Comparison of ENCODE assay signal across 8 mouse cellular contexts in genomic region chr9:63716150-63717138, GRCm38 (mm10). TPM values are rescaled to one million over a fixed set of nuclear protein-coding genes. Genes with fewer than 3 reads are reported as not detected.
DNase-seq lines count a peak whose midpoint lies in the region; ATAC-seq and TF ChIP-seq lines count a peak whose summit lies in the region.

No protein-coding gene starts in this region.

- no peaks in the 10 kb centered on the region for H3K9me3 ChIP-seq in embryonic facial prominence, embryonic 13.5 days
- no peaks in the 10 kb centered on the region for H3K9me3 ChIP-seq in neural tube, embryonic 11.5 days (ENCODE audit: control insufficient read depth, low read length)

- peak in 1 of 2 experiments; percentile 53 for DNase-seq in spleen, adult 2 months (ENCODE audit: low read depth in 1 of 2, low spot score in 2 of 2)
- DNase-seq in spleen, postnatal 14 days (ENCODE audit: low spot score in 2 of 2), result no peak
- DNase-seq in liver, adult 2 months (ENCODE audit: extremely low read depth, low read depth, low spot score), result peak; percentile 82
- peak; percentile 73 for DNase-seq in neural tube, embryonic 11.5 days (ENCODE audit: low spot score)
- no peak for DNase-seq in cerebellum, adult 11-12 months
- no peak for DNase-seq in frontal cortex, postnatal 36 days (ENCODE audit: low spot score in 2 of 2)

- H3K4me3 ChIP-seq in spleen, adult 2 months (ENCODE audit: extremely low read depth, insufficient read depth, insufficient read length), result no peak overlapping the region
- no peak overlapping the region for H3K4me3 ChIP-seq in embryonic facial prominence, embryonic 13.5 days
- H3K4me3 ChIP-seq in liver, adult 2 months (ENCODE audit: insufficient read depth, low read depth, low read length), result no peak overlapping the region
- no peak overlapping the region for H3K4me3 ChIP-seq in neural tube, embryonic 11.5 days (ENCODE audit: low read depth, low read length)

- peak overlapping the region; percentile 28; the same call in 1 of the 2 replicates for H3K4me2 ChIP-seq in embryonic facial prominence, embryonic 13.5 days
- H3K4me2 ChIP-seq in neural tube, embryonic 11.5 days (ENCODE audit: low read depth), result no peak overlapping the region

- peaks cover 8% of the 10 kb centered on the region; the same call in 1 of the 2 replicates for H3K79me2 ChIP-seq in liver, adult 2 months (ENCODE audit: control insufficient read depth, insufficient read depth, low read length)

- no peaks in the 10 kb centered on the region for H3K27me3 ChIP-seq in spleen, adult 2 months (ENCODE audit: control insufficient read depth, insufficient read depth, low read length)
- H3K27me3 ChIP-seq in embryonic facial prominence, embryonic 13.5 days, result no peaks in the 10 kb centered on the region
- H3K27me3 ChIP-seq in liver, adult 2 months (ENCODE audit: control insufficient read depth, insufficient read depth, low read length), result no peaks in the 10 kb centered on the region
- H3K27me3 ChIP-seq in neural tube, embryonic 11.5 days (ENCODE audit: control insufficient read depth, insufficient read depth, low read length), result no peaks in the 10 kb centered on the region

- TF ChIP-seq CTCF in spleen, adult 2 months (IDR thresholded peaks at IDR 0.05; ENCODE audit: extremely low read depth, insufficient read depth, insufficient read length, insufficient replicate concordance), result no peak
- TF ChIP-seq CTCF in liver, adult 2 months (IDR thresholded peaks at IDR 0.05; ENCODE audit: low read depth, low read length), result no peak

- 45% methylated on average over 18 of the region's 18 CpGs for WGBS in spleen, adult 2 months
- 19% methylated on average over 18 of the region's 18 CpGs for WGBS in embryonic facial prominence, embryonic 13.5 days
- 18% methylated on average over 18 of the region's 18 CpGs for WGBS in liver, adult 2 months
- WGBS in neural tube, embryonic 11.5 days, result 14% methylated on average over 18 of the region's 18 CpGs

- no peak overlapping the region for H3K9ac ChIP-seq in embryonic facial prominence, embryonic 13.5 days
- H3K9ac ChIP-seq in liver, adult 2 months (ENCODE audit: low read depth, low read length), result no peak overlapping the region
- no peak overlapping the region for H3K9ac ChIP-seq in neural tube, embryonic 11.5 days (ENCODE audit: low read length)

- H3K36me3 ChIP-seq in spleen, adult 2 months (ENCODE audit: control insufficient read depth, insufficient read depth, low read length), result no peaks in the 10 kb centered on the region
- peaks cover 5% of the 10 kb centered on the region for H3K36me3 ChIP-seq in embryonic facial prominence, embryonic 13.5 days
- H3K36me3 ChIP-seq in liver, adult 2 months (ENCODE audit: control insufficient read depth, insufficient read depth, low read length), result no peaks in the 10 kb centered on the region
- no peaks in the 10 kb centered on the region for H3K36me3 ChIP-seq in neural tube, embryonic 11.5 days (ENCODE audit: control insufficient read depth, insufficient read depth, low read length)

- peaks cover 58% of the 10 kb centered on the region for H3K4me1 ChIP-seq in spleen, adult 2 months (ENCODE audit: control insufficient read depth, insufficient read depth, insufficient read length)
- peaks cover 53% of the 10 kb centered on the region for H3K4me1 ChIP-seq in embryonic facial prominence, embryonic 13.5 days
- H3K4me1 ChIP-seq in liver, adult 2 months (ENCODE audit: control insufficient read depth, insufficient read depth, low read length), result peaks cover 20% of the 10 kb centered on the region
- peaks cover 10% of the 10 kb centered on the region for H3K4me1 ChIP-seq in neural tube, embryonic 11.5 days (ENCODE audit: control insufficient read depth, insufficient read depth, low read length)

- ATAC-seq in embryonic facial prominence, embryonic 13.5 days (ENCODE audit: insufficient number of reproducible peaks, insufficient read depth, low FRiP score, low TSS enrichment, low read depth), result no peak
- peak; percentile 87 to 89 for ATAC-seq in hematopoietic stem cell, adult 5-6 weeks (replicated peaks in 1 of 2; ENCODE audit: insufficient read depth in 1 of 2, low FRiP score in 2 of 2, low TSS enrichment in 1 of 2, low read depth in 1 of 2, poor library complexity in 2 of 2, severe bottlenecking in 2 of 2)
- ATAC-seq in neural tube, embryonic 11.5 days (ENCODE audit: insufficient read depth, low FRiP score, low TSS enrichment), result no peak

- TF ChIP-seq POLR2A in spleen, adult 2 months (IDR thresholded peaks at IDR 0.05; ENCODE audit: low read depth, low read length), result no peak
- TF ChIP-seq POLR2A in liver, adult 2 months (IDR thresholded peaks at IDR 0.05; ENCODE audit: extremely low read depth, insufficient read depth, low read length), result no peak

- 0 out of 2 replicates have a peak overlapping the region, but pooled peaks have one; percentile 13 for H3K27ac ChIP-seq in spleen, adult 2 months (ENCODE audit: insufficient read depth, low read length)
- peak overlapping the region; percentile 44 for H3K27ac ChIP-seq in embryonic facial prominence, embryonic 13.5 days
- H3K27ac ChIP-seq in liver, adult 2 months (replicated peaks; ENCODE audit: insufficient read depth, low read depth, low read length), result peak overlapping the region; percentile 8; the same call in 1 of the 2 replicates
- peak overlapping the region; percentile 63 for H3K27ac ChIP-seq in neural tube, embryonic 11.5 days (ENCODE audit: low read depth, low read length)

RNA-seq across cellular contexts. Expression of gene Smad3, which starts 41.4 kb away (rescaled TPM):
- 30.2 and 32.2 TPM in 2 replicates for polyA plus RNA-seq in spleen, adult 2 months (2012; rRNA removed)
- polyA plus RNA-seq in embryonic facial prominence, embryonic 13.5 days (2015; fragmentation: Nextera tagmentation; extraction: Ambion mirVana), result 29.8 and 30.9 TPM in 2 replicates
- total RNA-seq in hematopoietic stem cell, adult 5-6 weeks (2017), result 43.1 and 45.5 TPM in 2 replicates
- 5.7 and 8.1 TPM in 2 replicates for total RNA-seq in liver, adult 2 months (2014; rRNA removed)
- polyA plus RNA-seq in liver, adult 2 months (2012; rRNA removed), result 7.8 and 8.9 TPM in 2 replicates
- polyA plus RNA-seq in neural tube, embryonic 11.5 days (2014; fragmentation: Nextera tagmentation; extraction: Ambion mirVana), result 15.2 and 17.6 TPM in 2 replicates

Comparison
In these comparisons a context has a peak if more than half of its experiments do, and no peak if none do; other contexts are left out.
1. DNase-seq: peak in liver, adult 2 months (single experiment) and neural tube, embryonic 11.5 days (single experiment); none in spleen, postnatal 14 days (0 of 2), cerebellum, adult 11-12 months (single experiment) and frontal cortex, postnatal 36 days (0 of 2).
2. H3K27ac ChIP-seq: peak in every context shown above with its lines; median percentile 63 in neural tube, embryonic 11.5 days; 44 in embryonic facial prominence, embryonic 13.5 days; 13 in spleen, adult 2 months; 8 in liver, adult 2 months.
3. ATAC-seq: peak in hematopoietic stem cell, adult 5-6 weeks (2 of 2); none in embryonic facial prominence, embryonic 13.5 days (single experiment) and neural tube, embryonic 11.5 days (single experiment).